Mouse (Mus musculus) adrenal gland, postnatal 0 days (tissue): ENCODE measurements around the gene Lingo4. TPM values are rescaled to one million over a fixed set of nuclear protein-coding genes. Genes with fewer than 3 reads are reported as not detected.

Experiments
- polyA plus RNA-seq: library from polyadenylated mRNA; unstranded; fragments of >200 nt; fragmentation: Nextera tagmentation; extraction: Ambion mirVana; gene quantifications from 2 replicates; pipeline ENCODE4 v1.2.1, GENCODE M21; 2015

Gene Lingo4
- 0.14 and 0.57 TPM in 2 replicates for polyA plus RNA-seq

DNA sequence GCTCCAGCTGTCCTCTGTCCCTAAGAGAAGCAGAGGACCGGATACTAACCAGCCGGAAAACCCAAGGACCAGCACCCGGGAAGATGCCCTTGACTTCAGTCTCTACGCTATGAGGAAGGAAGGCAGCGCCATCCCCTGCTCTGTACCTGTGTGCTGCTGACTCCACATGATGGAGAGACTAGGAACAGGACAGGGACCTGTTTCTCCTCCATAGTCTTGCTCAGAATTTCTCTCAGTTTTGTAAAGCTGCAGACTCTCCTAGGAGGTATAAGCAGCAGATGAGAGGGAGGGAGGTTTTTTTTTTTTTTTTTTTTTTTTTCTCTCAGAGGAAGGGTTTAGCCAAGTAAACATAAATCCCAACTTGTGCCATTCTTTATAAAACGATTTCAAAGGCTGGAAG, at the start of gene Lingo4:
TSS of gene Lingo4 (plus strand) at position 301 of the 400 bp plus-strand sequence.

DNA sequence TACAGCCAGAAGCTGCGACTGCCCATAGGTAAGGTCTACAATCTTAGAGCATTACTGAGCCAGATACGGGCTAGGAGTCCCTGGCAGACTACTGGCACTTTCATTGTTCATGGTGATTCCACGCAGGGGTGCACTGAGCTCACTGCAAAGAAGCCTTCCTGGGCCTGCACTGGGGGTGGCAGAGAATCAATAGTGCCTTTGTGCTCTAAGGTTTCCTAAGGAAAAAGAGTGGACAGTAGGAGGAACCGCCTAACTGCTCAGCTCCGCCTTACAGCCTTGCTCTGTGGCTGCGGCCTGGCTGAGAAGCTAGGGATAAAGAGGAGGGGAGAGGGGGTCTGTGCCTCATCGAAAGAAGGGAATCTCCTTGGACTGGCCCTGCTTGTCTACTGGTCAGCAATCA, 36.2 kb upstream of the Lingo4 start, which contains the start of gene C2cd4d:
TSS of gene C2cd4d (plus strand) at position 301 of the 400 bp plus-strand sequence.

DNA sequence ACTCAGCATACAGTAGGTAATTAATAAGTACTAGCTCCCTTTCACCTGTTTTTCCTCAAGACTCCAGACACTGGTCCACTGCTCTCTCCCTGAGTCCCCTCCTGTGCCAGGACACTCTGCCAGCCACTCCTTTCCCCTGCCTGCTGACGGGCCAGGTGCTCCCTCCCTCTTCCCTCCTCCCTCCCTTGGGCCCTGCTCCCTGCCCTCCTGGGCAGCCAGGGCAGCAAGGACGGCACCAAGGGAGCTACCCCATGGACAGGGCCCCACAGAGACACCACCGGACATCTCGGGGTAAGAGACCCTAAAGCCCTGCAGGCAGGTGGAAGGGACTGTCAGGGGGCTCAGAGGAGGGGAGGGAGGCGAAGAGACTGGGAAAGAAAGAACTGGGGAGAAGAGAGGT, 25.7 kb upstream of the Lingo4 start, which contains the start of gene Rorc:
TSS of gene Rorc (plus strand) at position 154 of the 400 bp plus-strand sequence.

DNA sequence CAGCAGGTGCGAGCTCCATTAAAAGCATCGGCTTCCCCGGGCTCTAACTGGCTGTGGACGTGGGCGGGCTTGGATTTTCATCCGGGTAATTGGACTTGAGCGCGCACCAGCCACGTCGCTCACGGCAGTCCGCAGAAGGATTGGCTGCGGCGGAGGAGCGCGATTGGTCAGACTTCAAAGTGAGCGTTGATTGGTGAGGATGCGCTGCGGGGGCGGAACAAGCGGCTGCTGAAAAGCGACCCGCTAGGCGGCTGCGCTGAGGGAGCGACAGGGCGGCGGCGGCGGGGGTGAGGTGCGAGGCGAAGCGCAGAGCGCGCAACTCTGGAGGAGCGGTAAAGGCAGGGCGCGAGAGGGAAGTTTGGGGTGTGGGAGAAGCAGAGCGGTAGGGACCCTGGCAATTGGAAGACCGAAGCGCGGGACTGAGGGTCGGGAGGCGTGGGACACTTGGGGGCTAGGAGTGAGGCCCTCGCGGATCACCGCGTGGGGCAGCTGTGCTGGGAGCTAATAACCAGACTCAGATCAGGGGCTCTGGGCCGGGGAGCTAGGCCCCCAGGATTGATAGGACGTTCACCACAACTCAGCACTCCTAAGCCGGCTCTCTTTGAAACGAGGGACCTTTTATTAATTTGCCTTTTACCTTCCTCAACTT, 14.8 kb downstream of the Lingo4 start, which contains the start of gene Tdrkh:
TSS of gene Tdrkh (plus strand) at position 243 of the 649 bp plus-strand sequence.

DNA sequence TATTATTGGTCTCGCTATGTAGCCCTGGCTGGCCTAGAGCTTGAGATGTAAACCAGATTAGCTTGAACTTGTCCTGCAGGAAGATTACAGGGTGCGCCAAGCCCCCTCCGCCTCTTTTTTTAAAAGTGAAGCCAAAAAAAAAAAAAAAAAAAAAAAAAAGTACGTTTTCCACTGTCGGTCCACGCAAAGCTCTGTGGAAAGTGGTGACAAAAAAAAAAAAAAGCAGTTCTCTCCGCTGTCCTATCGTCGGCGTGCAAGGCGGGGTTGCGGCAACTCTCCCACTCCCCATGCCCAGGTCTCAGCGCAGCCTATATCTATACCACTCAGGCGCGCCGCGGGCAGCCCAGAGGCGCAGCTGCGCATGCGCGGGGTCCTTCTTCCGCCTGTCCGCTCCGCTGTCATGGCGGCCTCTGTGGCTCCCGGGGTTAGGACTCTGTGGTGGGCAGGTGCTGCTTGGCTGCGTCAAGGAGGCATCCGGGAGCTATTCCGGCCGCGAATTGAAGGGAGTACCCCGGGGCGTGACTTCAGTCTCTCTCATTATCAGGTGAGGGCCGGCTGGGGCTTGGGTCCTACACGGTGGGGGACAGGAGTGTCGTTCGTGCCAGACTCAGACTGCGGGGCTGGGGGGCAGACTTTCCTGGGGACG, 44.8 kb downstream of the Lingo4 start, which contains the start of gene Mrpl9:
TSS of gene Mrpl9 (plus strand) at position 368 of the 646 bp plus-strand sequence.

DNA sequence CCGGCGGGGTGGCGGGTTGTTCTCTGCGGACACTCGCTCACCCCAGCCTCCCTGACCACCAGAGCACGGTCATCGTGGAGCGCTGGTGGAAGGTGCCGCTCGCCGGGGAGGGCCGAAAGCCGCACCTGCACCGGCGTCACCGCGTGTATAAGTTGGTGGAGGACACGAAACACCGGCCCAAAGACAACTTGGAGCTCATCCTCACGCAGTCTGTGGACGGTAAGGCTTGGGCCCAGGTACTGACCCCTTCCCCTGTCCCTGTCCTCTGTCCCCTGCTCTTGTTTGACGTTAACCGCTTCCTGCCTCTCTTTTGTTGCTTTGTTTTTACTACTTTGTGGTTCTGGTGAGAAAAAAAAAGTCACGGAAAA, 45.3 kb downstream of the Lingo4 start, which contains the start of gene Oaz3:
TSS of gene Oaz3 (minus strand) at position 319 of the 368 bp plus-strand sequence.

Other genes with a start within 250 kb of the Lingo4 start
- gene Gm10696, start 220.3 kb upstream of the Lingo4 start, polyA plus RNA-seq, result not detected in 2 replicates
- not detected in 2 replicates for gene Gm5286, start 201.8 kb upstream of the Lingo4 start, polyA plus RNA-seq
- not detected in 2 replicates for gene Gm4778, start 134.5 kb upstream of the Lingo4 start, polyA plus RNA-seq
- 15.5 and 24.3 TPM in 2 replicates for gene Them4, start 88.4 kb upstream of the Lingo4 start, polyA plus RNA-seq
- not detected in 2 replicates for gene Them5, start 56.4 kb upstream of the Lingo4 start, polyA plus RNA-seq
- gene C2cd4d, start 36.1 kb upstream of the Lingo4 start, polyA plus RNA-seq, result 1.7 and 2.2 TPM in 2 replicates
- gene Rorc, start 25.7 kb upstream of the Lingo4 start, polyA plus RNA-seq, result 4.4 and 5.9 TPM in 2 replicates
- gene Tdrkh, start 14.8 kb downstream of the Lingo4 start, polyA plus RNA-seq, result 11.8 and 17.9 TPM in 2 replicates
- gene Mrpl9, start 44.8 kb downstream of the Lingo4 start, polyA plus RNA-seq, result 68.0 and 70.0 TPM in 2 replicates
- gene Oaz3, start 45.4 kb downstream of the Lingo4 start, polyA plus RNA-seq, result 0.32 and 0.33 TPM in 2 replicates
- gene Celf3, start 79.8 kb downstream of the Lingo4 start, polyA plus RNA-seq, result 62.1 and 70.2 TPM in 2 replicates
- gene Riiad1, start 81.8 kb downstream of the Lingo4 start, polyA plus RNA-seq, result 37.1 and 41.1 TPM in 2 replicates
- 18.4 and 26.9 TPM in 2 replicates for gene Snx27, start 184.2 kb downstream of the Lingo4 start, polyA plus RNA-seq
- not detected in 2 replicates for gene Gm10972, start 244.6 kb downstream of the Lingo4 start, polyA plus RNA-seq